Mouse (Mus musculus) CH12.LX (cell line): ENCODE results near the gene Taf12.

Experiments used
- E2F4 ChIP-seq: IDR thresholded peaks from 2 replicates; pipeline ENCODE4 v1.6.1; 2011; ENCODE audit warnings: low read depth, low read length, improper control_type of control experiment; ENCODE audit not compliant: insufficient replicate concordance
- EP300 ChIP-seq: IDR thresholded peaks from 2 replicates; pipeline ENCODE4 v1.6.1; 2011; ENCODE audit warnings: low read length, improper control_type of control experiment
- NRF1 ChIP-seq: IDR thresholded peaks from 2 replicates; pipeline ENCODE4 v1.6.1; 2014; ENCODE audit warnings: low read depth, mild to moderate bottlenecking, inconsistent platforms, low read length, improper control_type of control experiment, moderate library complexity
- POLR2A ChIP-seq: IDR thresholded peaks from 2 replicates; pipeline ENCODE4 v1.6.1; 2011; ENCODE audit warnings: low read depth, mild to moderate bottlenecking, improper control_type of control experiment, low read length
- UBTF ChIP-seq: IDR thresholded peaks from 2 replicates; pipeline ENCODE4 v1.6.1; 2012; ENCODE audit warnings: low read depth, mild to moderate bottlenecking, inconsistent platforms, low read length, improper control_type of control experiment, moderate library complexity
- ZC3H11A ChIP-seq: IDR thresholded peaks from 2 replicates; pipeline ENCODE4 v1.6.1; 2012; ENCODE audit warnings: low read depth, mild to moderate bottlenecking, inconsistent platforms, low read length, improper control_type of control experiment

DNA sequence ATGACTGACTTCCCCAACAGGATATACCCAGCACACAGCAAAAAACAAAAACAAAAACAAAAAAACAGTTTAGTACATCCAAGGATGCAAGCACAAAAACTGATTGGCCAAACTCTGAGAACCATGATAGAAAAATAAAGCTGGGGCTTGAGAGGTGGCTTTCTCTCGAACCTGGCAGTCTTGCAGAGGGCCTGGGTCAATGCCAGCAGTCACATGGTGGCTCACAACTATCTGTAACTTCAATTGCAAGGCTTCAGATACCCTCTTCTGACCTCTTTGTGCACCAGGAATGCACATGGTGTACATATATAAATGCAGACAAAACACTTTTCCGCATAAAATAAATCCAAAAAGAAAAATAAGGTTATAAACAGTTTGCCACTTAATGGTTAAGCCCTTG lies 1.0 kb upstream of the Taf12 start:
- TF ChIP-seq ZC3H11A (no peak), UBTF (no peak), EP300 (no peak), NRF1 (no peak), POLR2A (no peak), E2F4 (no peak)
